Mouse (Mus musculus) liver, adult 2 months (tissue): ENCODE measurements around the gene Kcnmb4. TPM values are rescaled to one million over a fixed set of nuclear protein-coding genes. Genes with fewer than 3 reads are reported as not detected.

ENCODE experiments used
- DNase-seq: peaks from one replicate; pipeline ENCODE4 v3.0.0-alpha.2; 2011; ENCODE audit warnings: low read depth, low spot score; ENCODE audit errors: extremely low read depth
- H3K27ac ChIP-seq: fragments of 200-500 bp; replicated peaks from 2 replicates; pipeline ENCODE4 v1.5.1; 2012; ENCODE audit warnings: low read depth, mild to moderate bottlenecking, control low read depth, inconsistent platforms, low read length; ENCODE audit not compliant: insufficient read depth
- H3K27me3 ChIP-seq: fragments of 200-500 bp; 2 replicates; pipeline ENCODE4 v1.6.1; 2012; ENCODE audit warnings: mild to moderate bottlenecking, moderate library complexity, low read length, inconsistent platforms; ENCODE audit not compliant: control insufficient read depth, insufficient read depth
- H3K36me3 ChIP-seq: fragments of 200-500 bp; 2 replicates; pipeline ENCODE4 v1.6.1; 2012; ENCODE audit warnings: low read length, inconsistent platforms; ENCODE audit not compliant: control insufficient read depth, insufficient read depth
- H3K4me1 ChIP-seq: fragments of 200-500 bp; 2 replicates; pipeline ENCODE4 v1.6.1; 2011; ENCODE audit warnings: low read length; ENCODE audit not compliant: control insufficient read depth, insufficient read depth
- H3K4me3 ChIP-seq: fragments of 200-500 bp; 2 replicates; pipeline ENCODE4 v1.5.1; 2011; ENCODE audit warnings: low read depth, mild to moderate bottlenecking, control low read depth, low read length, moderate library complexity; ENCODE audit not compliant: insufficient read depth
- H3K79me2 ChIP-seq: fragments of 200-500 bp; 2 replicates; pipeline ENCODE4 v1.6.1; 2012; ENCODE audit warnings: inconsistent platforms, mild to moderate bottlenecking, low read length, moderate library complexity; ENCODE audit not compliant: control insufficient read depth, insufficient read depth
- H3K9ac ChIP-seq: fragments of 200-500 bp; 2 replicates; pipeline ENCODE4 v1.6.1; 2012; ENCODE audit warnings: low read depth, mild to moderate bottlenecking, control low read depth, inconsistent platforms, low read length
- CTCF ChIP-seq: fragments of 200-500 bp; IDR thresholded peaks from 2 replicates; pipeline ENCODE4 v1.5.1; 2011; ENCODE audit warnings: low read depth, low read length, control low read depth
- POLR2A ChIP-seq: fragments of 200-500 bp; IDR thresholded peaks from 2 replicates; pipeline ENCODE4 v1.6.1; 2011; ENCODE audit warnings: low read length, control low read depth; ENCODE audit not compliant: insufficient read depth; ENCODE audit errors: extremely low read depth
- WGBS: fragments of 180-500 bp; shearing (Covaris S2); methylation state at CpG from one replicate; pipeline ENCODE4 v1.1.7; 2018; 5-methylcytosine and 5-hydroxymethylcytosine counted together
- polyA plus RNA-seq: library from polyadenylated mRNA; depleted of rRNA; stranded (reverse); fragments of >200 nt; gene quantifications from 2 replicates; pipeline ENCODE4 v1.2.3, GENCODE M21; 2012
- total RNA-seq: library from RNA; depleted of rRNA; stranded (reverse); fragments of >200 nt; gene quantifications from 2 replicates; pipeline ENCODE4 v1.2.3, GENCODE M21; 2014

The Kcnmb4 gene
- total and polyA plus RNA-seq, 2 experiments: 0.06 to 0.18 TPM

- WGBS: 49% methylated on average over 9 of the region's 9 CpGs
- H3K4me1 ChIP-seq: no peaks in the 10 kb centered on the region
- H3K36me3 ChIP-seq: no peaks in the 10 kb centered on the region
- TF ChIP-seq CTCF: no peak
- TF ChIP-seq POLR2A: no peak
- no peaks in the 10 kb centered on the region; the same call in 1 of the 2 replicates for H3K27me3 ChIP-seq
- H3K9ac ChIP-seq: no peak overlapping the region
- no peak overlapping the region for H3K4me3 ChIP-seq
- no peak for DNase-seq
- H3K79me2 ChIP-seq: no peaks in the 10 kb centered on the region
- H3K27ac ChIP-seq: no peak overlapping the region
Measured at GRCm38 (mm10) chr10:116410826-116411225, 62.9 kb downstream of the Kcnmb4 start.

- no peak overlapping the region for H3K9ac ChIP-seq
- no peak overlapping the region for H3K27ac ChIP-seq
Measured at GRCm38 (mm10) chr10:116407684-116408359, 65.9 kb downstream of the Kcnmb4 start.

GRCm38 (mm10) chr10:116405011-116405410, 68.7 kb downstream of the Kcnmb4 start:
- Histone ChIP-seq H3K79me2 (no peaks in the 10 kb centered on the region), H3K4me3 (no peak overlapping the region), H3K27me3 (no peaks in the 10 kb centered on the region), H3K36me3 (no peaks in the 10 kb centered on the region), H3K4me1 (no peaks in the 10 kb centered on the region), H3K27ac (no peak overlapping the region), H3K9ac (no peak overlapping the region)
- 96% methylated on average over 6 of the region's 6 CpGs for WGBS
- no peak for TF ChIP-seq POLR2A
- no peak for TF ChIP-seq CTCF
- DNase-seq: no peak

More at GRCm38 (mm10) chr10:116407684-116408359, 65.9 kb downstream of the Kcnmb4 start:
- 66% methylated on average over 19 of the region's 19 CpGs for WGBS
- Histone ChIP-seq H3K36me3 (no peaks in the 10 kb centered on the region), H3K27me3 (no peaks in the 10 kb centered on the region), H3K4me3 (no peak overlapping the region), H3K79me2 (no peaks in the 10 kb centered on the region), H3K4me1 (no peaks in the 10 kb centered on the region)
- no peak for TF ChIP-seq CTCF
- no peak for TF ChIP-seq POLR2A
- no peak for DNase-seq

- Histone ChIP-seq H3K27me3 (no peaks in the 10 kb centered on the region), H3K79me2 (no peaks in the 10 kb centered on the region), H3K27ac (no peak overlapping the region), H3K9ac (no peak overlapping the region), H3K4me3 (no peak overlapping the region), H3K4me1 (no peaks in the 10 kb centered on the region), H3K36me3 (no peaks in the 10 kb centered on the region)
- 59% methylated on average over 4 of the region's 4 CpGs for WGBS
- no peak for DNase-seq
- TF ChIP-seq CTCF (no peak), POLR2A (no peak)
Measured at GRCm38 (mm10) chr10:116403679-116404078, 70.0 kb downstream of the Kcnmb4 start.

GRCm38 (mm10) chr10:116402742-116403425, 70.8 kb downstream of the Kcnmb4 start:
- no peak overlapping the region for H3K4me3 ChIP-seq
- H3K9ac ChIP-seq: no peak overlapping the region
- no peaks in the 10 kb centered on the region for H3K79me2 ChIP-seq
- no peaks in the 10 kb centered on the region for H3K4me1 ChIP-seq
- TF ChIP-seq CTCF: no peak
- TF ChIP-seq POLR2A: no peak
- 91% methylated on average over 6 of the region's 6 CpGs for WGBS
- DNase-seq: no peak
- H3K27me3 ChIP-seq: no peaks in the 10 kb centered on the region
- no peaks in the 10 kb centered on the region for H3K36me3 ChIP-seq
- H3K27ac ChIP-seq: no peak overlapping the region

DNA sequence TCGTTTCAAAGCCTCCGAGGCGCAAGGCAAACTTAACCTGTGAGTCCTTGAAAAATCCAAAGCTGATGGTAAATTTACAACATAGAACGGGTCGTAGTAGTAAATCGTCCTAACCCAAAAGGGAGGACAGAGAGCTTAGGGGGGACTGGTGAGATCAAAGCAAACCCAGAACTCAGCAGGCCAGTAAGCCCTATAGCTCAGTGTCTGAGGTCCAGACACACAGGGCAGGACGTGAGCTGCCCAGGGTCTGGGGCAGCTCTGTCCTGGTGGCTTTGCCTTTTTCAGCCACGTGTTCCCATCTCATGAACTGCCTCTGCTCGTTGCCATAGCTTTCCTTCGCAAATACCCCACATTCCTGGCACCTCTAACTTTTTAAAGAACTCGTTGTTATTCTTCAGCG, 75.7 kb downstream of the Kcnmb4 start:
- Histone ChIP-seq H3K79me2 (no peaks in the 10 kb centered on the region), H3K9ac (no peak overlapping the region), H3K36me3 (no peaks in the 10 kb centered on the region), H3K27me3 (no peaks in the 10 kb centered on the region), H3K4me1 (no peaks in the 10 kb centered on the region), H3K4me3 (no peak overlapping the region), H3K27ac (no peak overlapping the region)
- no peak for DNase-seq
- TF ChIP-seq POLR2A (no peak), CTCF (no peak)
- WGBS: 51% methylated on average over 12 of the region's 12 CpGs
